Mouse (Mus musculus): ENCODE measurements around the gene Sectm1a. TPM values are rescaled to one million over a fixed set of nuclear protein-coding genes. Genes with fewer than 3 reads are reported as not detected.
"Not testable (repeated sequence)": the region's sequence is repeated elsewhere in the genome, so short reads cannot be mapped to it uniquely, and the experiment has no call there.

The Sectm1a gene
- polyA plus RNA-seq, 1 experiment from 2014 or later = not detected

DNA sequence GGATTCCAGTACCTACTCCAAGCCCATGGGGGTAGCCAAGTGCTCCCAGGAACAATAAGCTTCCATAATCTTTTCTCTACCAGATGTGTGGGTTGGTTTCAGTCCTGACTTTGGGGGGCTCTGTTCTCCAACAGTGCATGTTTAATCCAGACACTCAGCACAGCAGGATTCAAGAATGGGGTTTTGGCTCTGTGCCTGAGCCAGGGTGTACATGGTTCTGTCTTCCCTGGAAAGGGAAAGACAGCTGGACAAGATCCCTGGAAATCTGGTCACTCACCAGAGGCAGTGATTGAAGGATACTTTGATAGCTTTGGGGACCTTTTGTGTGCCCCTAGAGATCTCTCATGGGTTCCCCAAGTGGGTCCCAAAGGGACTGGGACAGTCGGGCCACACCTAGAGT lies 30.6 kb upstream of the Sectm1a start:
- H3K27ac ChIP-seq = no peak overlapping the region
- WGBS = 85% methylated on average over 1 of the region's 1 CpGs
- 0 out of 2 replicates have a peak, but pooled peaks cover 2% of the 10 kb centered on the region for H3K4me1 ChIP-seq (replicated peaks)
- no peaks in the 10 kb centered on the region for H3K9me3 ChIP-seq
- no peak overlapping the region for H3K9ac ChIP-seq (replicated peaks)
- ATAC-seq (ENCODE audit: insufficient number of reproducible peaks, insufficient read depth, low FRiP score, low TSS enrichment, low read depth) = no peak
- H3K36me3 ChIP-seq = no peaks in the 10 kb centered on the region
- H3K4me3 ChIP-seq (replicated peaks) = no peak overlapping the region
- no peak overlapping the region for H3K4me2 ChIP-seq
- no peaks in the 10 kb centered on the region for H3K27me3 ChIP-seq

DNA sequence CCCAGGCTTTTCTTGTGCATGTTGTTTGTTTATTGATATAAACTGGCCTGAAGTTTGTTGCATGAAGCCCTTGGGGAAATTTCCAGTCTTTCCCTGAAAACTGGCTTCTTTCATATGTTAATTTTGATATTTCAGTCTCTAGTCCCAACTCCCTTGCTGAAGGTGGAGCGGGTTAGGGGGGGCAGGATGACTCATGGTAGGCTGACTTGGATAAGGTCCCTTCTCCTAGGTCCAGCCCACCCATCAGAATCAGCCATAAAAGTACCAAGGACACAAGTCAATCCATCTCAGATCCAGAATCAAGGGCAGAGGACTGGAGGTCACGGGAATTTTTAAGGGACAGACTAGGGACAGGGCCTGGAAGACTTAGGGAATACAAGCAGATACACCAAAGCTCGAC lies 30.0 kb upstream of the Sectm1a start:
- ATAC-seq (ENCODE audit: insufficient number of reproducible peaks, insufficient read depth, low FRiP score, low TSS enrichment, low read depth) = no peak
- Histone ChIP-seq H3K27me3 (no peaks in the 10 kb centered on the region), H3K9ac (replicated peaks) (no peak overlapping the region), H3K4me2 (no peak overlapping the region), H3K9me3 (no peaks in the 10 kb centered on the region), H3K4me1 (replicated peaks) (0 out of 2 replicates have a peak, but pooled peaks cover 2% of the 10 kb centered on the region), H3K4me3 (replicated peaks) (no peak overlapping the region), H3K36me3 (no peaks in the 10 kb centered on the region), H3K27ac (no peak overlapping the region)
- 95% methylated on average over 3 of the region's 3 CpGs for WGBS

GRCm38 (mm10) chr11:121109986-121110385 lies 29.0 kb upstream of the Sectm1a start:
- Histone ChIP-seq H3K9ac (replicated peaks) (no peak overlapping the region), H3K36me3 (no peaks in the 10 kb centered on the region), H3K4me1 (replicated peaks) (0 out of 2 replicates have a peak, but pooled peaks cover 2% of the 10 kb centered on the region), H3K27me3 (no peaks in the 10 kb centered on the region), H3K27ac (no peak overlapping the region), H3K4me2 (no peak overlapping the region), H3K9me3 (no peaks in the 10 kb centered on the region), H3K4me3 (replicated peaks) (no peak overlapping the region)
- 22% methylated on average over 2 of the region's 2 CpGs for WGBS
- ATAC-seq (ENCODE audit: insufficient number of reproducible peaks, insufficient read depth, low FRiP score, low TSS enrichment, low read depth) = no peak

DNA sequence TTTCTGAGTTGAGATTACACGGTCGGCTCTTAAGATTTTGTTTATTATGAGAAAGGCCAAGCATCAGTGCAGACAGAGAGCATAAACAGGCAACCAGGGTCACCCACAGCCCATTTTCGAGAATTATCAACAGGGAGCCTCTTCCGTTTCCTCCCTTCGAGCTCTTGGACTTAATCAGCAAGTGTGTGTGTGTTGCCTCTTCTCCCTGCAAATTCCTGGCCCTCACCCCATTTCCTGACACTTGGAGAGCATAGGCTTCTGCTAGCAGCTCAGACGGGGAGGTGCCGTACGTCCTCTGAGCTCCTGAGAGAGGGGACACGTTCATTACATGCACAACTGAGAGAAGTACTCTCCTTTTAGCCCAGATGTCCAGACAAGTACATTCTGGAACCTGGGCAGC lies 27.0 kb upstream of the Sectm1a start:
- ATAC-seq (ENCODE audit: insufficient number of reproducible peaks, insufficient read depth, low FRiP score, low TSS enrichment, low read depth) = no peak
- H3K4me1 ChIP-seq (replicated peaks) = 0 out of 2 replicates have a peak, but pooled peaks cover 2% of the 10 kb centered on the region
- no peaks in the 10 kb centered on the region for H3K9me3 ChIP-seq
- WGBS = 75% methylated on average over 9 of the region's 9 CpGs
- no peak overlapping the region for H3K4me2 ChIP-seq
- H3K4me3 ChIP-seq (replicated peaks) = no peak overlapping the region
- no peak overlapping the region for H3K9ac ChIP-seq (replicated peaks)
- H3K27ac ChIP-seq = no peak overlapping the region
- H3K27me3 ChIP-seq = no peaks in the 10 kb centered on the region
- no peaks in the 10 kb centered on the region for H3K36me3 ChIP-seq

DNA sequence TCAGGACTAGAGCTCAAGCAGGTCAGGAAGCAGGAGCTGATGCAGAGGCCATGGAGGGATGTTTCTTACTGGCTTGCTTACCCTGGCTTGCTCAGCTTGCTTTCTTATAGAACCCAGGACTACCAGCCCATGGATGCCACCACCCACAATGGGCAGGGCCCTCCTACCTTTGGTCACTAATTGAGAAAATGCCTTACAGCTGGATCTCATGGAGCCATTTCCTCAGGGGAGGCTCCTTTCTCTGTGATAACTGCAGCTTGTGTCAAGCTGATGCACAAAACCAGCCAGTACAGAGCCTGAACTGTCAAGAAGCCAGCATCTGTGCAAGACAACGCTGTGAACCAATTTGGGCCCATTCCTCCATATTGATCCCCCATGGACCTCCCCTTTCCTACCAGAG lies 26.2 kb upstream of the Sectm1a start:
- H3K4me2 ChIP-seq; ATAC-seq (ENCODE audit: insufficient number of reproducible peaks, insufficient read depth, low FRiP score, low TSS enrichment, low read depth); H3K4me1 ChIP-seq (replicated peaks); H3K36me3 ChIP-seq; H3K27me3 ChIP-seq; H3K9ac ChIP-seq (replicated peaks); H3K4me3 ChIP-seq (replicated peaks); H3K9me3 ChIP-seq; H3K27ac ChIP-seq: not testable (repeated sequence)
- WGBS = 80% methylated on average over 1 of the region's 1 CpGs

- Histone ChIP-seq H3K4me3 (replicated peaks) (no peak overlapping the region), H3K27ac (no peak overlapping the region), H3K27me3 (no peaks in the 10 kb centered on the region), H3K9me3 (no peaks in the 10 kb centered on the region), H3K36me3 (no peaks in the 10 kb centered on the region), H3K4me1 (replicated peaks) (0 out of 2 replicates have a peak, but pooled peaks cover 4% of the 10 kb centered on the region), H3K4me2 (no peak overlapping the region), H3K9ac (replicated peaks) (no peak overlapping the region)
- 83% methylated on average over 4 of the region's 4 CpGs for WGBS
- ATAC-seq (ENCODE audit: insufficient number of reproducible peaks, insufficient read depth, low FRiP score, low TSS enrichment, low read depth) = no peak
Measured at GRCm38 (mm10) chr11:121101124-121101805, 20.2 kb upstream of the Sectm1a start.

DNA sequence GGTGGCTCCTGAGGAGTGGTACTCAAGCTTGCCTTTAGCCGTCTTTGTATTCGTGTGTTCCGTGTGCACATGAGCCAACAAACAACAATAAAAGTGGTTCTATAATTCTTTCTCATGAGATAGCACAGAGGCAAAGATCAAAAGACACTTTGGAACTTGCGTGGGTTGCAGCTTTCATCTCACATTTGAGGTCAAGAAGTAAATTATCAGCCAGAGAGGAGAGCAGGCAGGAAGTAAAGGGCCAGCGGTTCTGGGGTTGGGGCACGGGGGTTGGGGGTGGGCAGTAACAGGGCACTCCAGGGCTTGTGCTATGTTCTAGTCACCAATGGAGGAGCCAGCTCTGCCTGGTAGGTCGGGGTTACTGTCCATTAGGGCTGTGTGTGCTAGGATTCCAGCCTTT lies 19.7 kb upstream of the Sectm1a start:
- WGBS = 39% methylated on average over 7 of the region's 7 CpGs
- H3K27ac ChIP-seq = no peak overlapping the region
- ATAC-seq (ENCODE audit: insufficient number of reproducible peaks, insufficient read depth, low FRiP score, low TSS enrichment, low read depth) = no peak
- H3K4me3 ChIP-seq (replicated peaks) = no peak overlapping the region
- H3K27me3 ChIP-seq = no peaks in the 10 kb centered on the region
- 0 out of 2 replicates have a peak, but pooled peaks cover 4% of the 10 kb centered on the region for H3K4me1 ChIP-seq (replicated peaks)
- H3K4me2 ChIP-seq = no peak overlapping the region
- H3K36me3 ChIP-seq = no peaks in the 10 kb centered on the region
- no peak overlapping the region for H3K9ac ChIP-seq (replicated peaks)
- H3K9me3 ChIP-seq = no peaks in the 10 kb centered on the region

- H3K27ac ChIP-seq = no peak overlapping the region
- 76% methylated on average over 7 of the region's 7 CpGs for WGBS
- H3K9me3 ChIP-seq = no peaks in the 10 kb centered on the region
- no peak overlapping the region for H3K4me2 ChIP-seq
- no peaks in the 10 kb centered on the region for H3K36me3 ChIP-seq
- H3K4me3 ChIP-seq (replicated peaks) = no peak overlapping the region
- 0 out of 2 replicates have a peak, but pooled peaks cover 4% of the 10 kb centered on the region for H3K4me1 ChIP-seq (replicated peaks)
- no peak for ATAC-seq (ENCODE audit: insufficient number of reproducible peaks, insufficient read depth, low FRiP score, low TSS enrichment, low read depth)
- no peaks in the 10 kb centered on the region for H3K27me3 ChIP-seq
- H3K9ac ChIP-seq (replicated peaks) = no peak overlapping the region
Measured at GRCm38 (mm10) chr11:121099762-121100161, 18.7 kb upstream of the Sectm1a start.

DNA sequence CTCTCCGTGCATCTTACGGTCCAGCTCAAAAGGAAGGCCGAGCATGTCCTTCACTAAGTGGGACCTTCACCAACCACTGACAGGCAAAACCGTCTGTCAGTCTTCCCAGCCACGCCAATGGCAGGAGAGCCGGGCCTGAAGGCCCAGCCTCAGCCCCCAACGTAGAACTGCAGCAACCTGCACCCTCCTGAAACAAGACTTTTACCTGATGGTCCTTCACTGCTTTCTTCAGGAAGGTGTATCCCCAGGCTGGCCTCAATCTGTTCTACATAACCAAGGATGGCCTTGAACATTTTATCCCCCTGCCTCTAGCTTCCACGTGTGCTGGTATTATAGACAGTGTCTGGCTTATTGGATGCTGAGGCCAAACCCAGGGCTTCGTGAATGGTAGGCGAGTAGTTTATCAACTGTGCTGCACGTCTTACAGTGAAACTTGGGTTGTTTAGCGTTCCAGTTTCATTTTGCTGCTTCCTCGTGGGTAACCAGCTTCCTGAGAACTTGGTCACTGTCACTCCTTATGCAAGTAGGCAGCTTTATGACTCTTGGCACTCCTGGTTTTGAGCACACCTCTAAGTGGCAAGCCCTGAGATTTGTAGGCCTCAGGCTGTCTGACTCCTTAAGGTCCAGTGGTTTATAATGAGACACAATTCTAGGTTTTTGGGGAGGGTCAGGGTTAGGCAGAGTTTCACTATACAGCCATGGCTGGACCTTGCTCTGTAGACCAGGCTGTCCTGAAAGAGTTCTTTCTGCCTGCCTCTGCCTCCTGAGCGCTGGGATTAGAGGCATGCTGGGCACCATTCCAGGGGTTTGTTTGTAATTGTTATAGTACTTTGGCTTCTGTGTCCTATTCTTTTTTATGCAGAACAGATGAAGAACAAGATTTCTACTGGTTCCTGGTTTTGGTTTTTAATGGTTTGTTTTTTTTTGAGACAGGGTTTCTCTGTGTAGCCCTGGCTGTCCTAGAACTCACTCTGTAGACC lies 11.9 kb upstream of the Sectm1a start:
- Histone ChIP-seq H3K36me3 (no peaks in the 10 kb centered on the region), H3K9ac (replicated peaks) (no peak overlapping the region), H3K4me1 (replicated peaks) (no peaks in the 10 kb centered on the region)

DNA sequence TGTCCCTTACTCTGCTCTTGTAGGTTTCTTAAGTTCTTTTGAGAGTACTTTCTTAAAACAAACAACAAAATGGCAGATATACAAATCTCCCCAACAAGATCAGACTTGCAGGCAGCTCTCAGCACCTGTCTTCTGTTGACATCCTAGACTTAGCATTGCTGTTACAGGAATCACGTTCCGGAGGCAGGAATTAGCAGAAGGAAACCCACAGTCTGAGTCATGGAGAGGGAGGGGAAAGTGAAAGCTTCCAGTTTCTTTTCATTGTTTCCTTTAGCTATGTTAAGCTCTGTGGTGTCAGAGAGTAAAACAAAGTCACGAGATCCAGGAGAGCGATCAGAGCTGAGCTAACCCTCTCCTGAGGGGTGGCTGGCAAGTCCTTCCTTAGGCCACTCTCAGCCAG lies 9.9 kb upstream of the Sectm1a start:
- H3K9me3 ChIP-seq = no peaks in the 10 kb centered on the region
- H3K36me3 ChIP-seq = no peaks in the 10 kb centered on the region
- H3K27me3 ChIP-seq = no peaks in the 10 kb centered on the region
- no peak overlapping the region for H3K4me3 ChIP-seq (replicated peaks)
- no peak overlapping the region for H3K4me2 ChIP-seq
- H3K27ac ChIP-seq = no peak overlapping the region
- ATAC-seq (ENCODE audit: insufficient number of reproducible peaks, insufficient read depth, low FRiP score, low TSS enrichment, low read depth) = no peak
- 65% methylated on average over 4 of the region's 4 CpGs for WGBS
- no peaks in the 10 kb centered on the region for H3K4me1 ChIP-seq (replicated peaks)
- no peak overlapping the region for H3K9ac ChIP-seq (replicated peaks)

More for the DNA sequence above, 11.9 kb upstream of the Sectm1a start:
- no peak overlapping the region for H3K4me2 ChIP-seq
- 88% methylated on average over 14 of the region's 14 CpGs for WGBS
- H3K27ac ChIP-seq = no peak overlapping the region
- H3K27me3 ChIP-seq = no peaks in the 10 kb centered on the region
- no peak overlapping the region for H3K4me3 ChIP-seq (replicated peaks)
- ATAC-seq (ENCODE audit: insufficient number of reproducible peaks, insufficient read depth, low FRiP score, low TSS enrichment, low read depth) = no peak
- no peaks in the 10 kb centered on the region for H3K9me3 ChIP-seq

DNA sequence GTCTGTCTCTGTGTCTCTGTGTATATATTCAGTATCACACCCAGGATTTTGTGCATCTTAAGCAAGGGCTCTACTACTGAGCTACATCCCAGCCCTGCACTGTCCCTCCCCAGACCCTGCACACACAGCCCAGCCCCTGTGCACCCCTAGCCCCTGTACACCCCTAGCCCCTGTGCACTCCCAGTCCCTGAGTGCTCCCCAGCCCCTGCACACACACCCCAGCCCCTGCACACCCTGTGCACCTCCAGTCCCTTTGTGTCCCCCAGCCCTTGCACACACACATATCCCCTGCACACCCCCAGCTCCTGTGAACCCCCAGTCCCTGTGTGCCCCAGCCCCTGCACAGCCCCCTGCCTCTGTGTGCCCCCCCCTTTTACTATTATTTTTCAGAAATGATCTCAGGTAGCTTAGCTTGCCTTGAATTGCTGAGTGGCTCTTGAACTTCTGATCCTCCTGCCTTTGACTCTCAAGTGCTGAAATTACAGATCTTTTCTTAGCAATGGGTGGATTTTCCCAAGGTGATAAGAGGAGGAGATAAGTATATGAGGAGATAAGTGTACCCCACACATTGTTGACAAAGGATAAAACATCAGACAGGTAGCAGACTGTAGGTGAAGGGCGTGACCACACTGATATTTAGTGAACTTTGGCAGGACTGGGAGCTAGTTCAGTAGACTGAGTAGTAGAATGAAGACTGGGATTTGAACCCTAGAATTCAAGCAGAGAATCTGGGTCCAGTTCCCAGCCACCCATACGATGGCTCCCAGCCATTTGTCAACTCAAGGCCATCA lies 8.9 kb upstream of the Sectm1a start:
- H3K4me2 ChIP-seq = no peak overlapping the region
- no peak for ATAC-seq (ENCODE audit: insufficient number of reproducible peaks, insufficient read depth, low FRiP score, low TSS enrichment, low read depth)
- H3K36me3 ChIP-seq = no peaks in the 10 kb centered on the region
- no peaks in the 10 kb centered on the region for H3K27me3 ChIP-seq
- no peak overlapping the region for H3K9ac ChIP-seq (replicated peaks)
- H3K4me1 ChIP-seq (replicated peaks) = no peaks in the 10 kb centered on the region
- no peak overlapping the region for H3K27ac ChIP-seq
- 90% methylated on average over 2 of the region's 2 CpGs for WGBS
- no peaks in the 10 kb centered on the region for H3K9me3 ChIP-seq
- H3K4me3 ChIP-seq (replicated peaks) = no peak overlapping the region
